Mouse (Mus musculus) megakaryocyte progenitor cell, adult 5-6 weeks (primary cell): ENCODE measurements around the gene Sh3pxd2a. TPM values are rescaled to one million over a fixed set of nuclear protein-coding genes. Genes with fewer than 3 reads are reported as not detected.
A peak's percentile ranks its signal among the peaks of the same experiment; 100 is the strongest.

Source experiments
- ATAC-seq: replicated peaks from 2 replicates; pipeline ENCODE4 v1.8.0; 2016; ENCODE audit warnings: mild to moderate bottlenecking, moderate TSS enrichment, inconsistent platforms; ENCODE audit not compliant: poor library complexity
- total RNA-seq, 2 experiments: library from RNA; stranded (forward) in 1 of 2; stranded (reverse) in 1 of 2; fragments of 157-497, 149-512 nt in 1 of 2; fragments of 200-1000 nt in 1 of 2; gene quantifications; 2 replicates each; pipeline versions ENCODE4 v1.2.3 to v1.2.4; 2015 to 2017

Gene Sh3pxd2a
- total RNA-seq, 2 experiments from 2014 or later = 1.1 to 1.3 TPM

- ATAC-seq = no peak
These were observed 213.3 kb downstream of the Sh3pxd2a start for GRCm38 (mm10) chr19:47250931-47251330.

- ATAC-seq = no peak
These were observed 215.2 kb downstream of the Sh3pxd2a start for GRCm38 (mm10) chr19:47248906-47249568.

- ATAC-seq = no peak
These were observed 215.9 kb downstream of the Sh3pxd2a start for GRCm38 (mm10) chr19:47248296-47248695.

- no peak for ATAC-seq
These were observed 216.4 kb downstream of the Sh3pxd2a start for GRCm38 (mm10) chr19:47247791-47248190.

GRCm38 (mm10) chr19:47245512-47245911, 218.7 kb downstream of the Sh3pxd2a start:
- ATAC-seq = no peak

- ATAC-seq = peak; percentile 42
These were observed 222.0 kb downstream of the Sh3pxd2a start for GRCm38 (mm10) chr19:47242227-47242626.

- no peak for ATAC-seq
These were observed 223.2 kb downstream of the Sh3pxd2a start for GRCm38 (mm10) chr19:47240957-47241356.

GRCm38 (mm10) chr19:47240076-47240475, 224.1 kb downstream of the Sh3pxd2a start:
- no peak for ATAC-seq

- ATAC-seq = no peak
These were observed 231.1 kb downstream of the Sh3pxd2a start for GRCm38 (mm10) chr19:47233087-47233486.

- ATAC-seq = no peak
These were observed 231.9 kb downstream of the Sh3pxd2a start for GRCm38 (mm10) chr19:47232077-47232865.

- ATAC-seq = no peak
These were observed 232.8 kb downstream of the Sh3pxd2a start for GRCm38 (mm10) chr19:47231389-47231788.

- no peak for ATAC-seq
These were observed 233.5 kb downstream of the Sh3pxd2a start for GRCm38 (mm10) chr19:47230682-47231081.

GRCm38 (mm10) chr19:47230082-47230481, 234.1 kb downstream of the Sh3pxd2a start:
- no peak for ATAC-seq

GRCm38 (mm10) chr19:47229461-47229860, 234.7 kb downstream of the Sh3pxd2a start:
- ATAC-seq = no peak

- 0 out of 2 replicates have a peak, but pooled peaks have one; percentile 19 for ATAC-seq
These were observed 235.4 kb downstream of the Sh3pxd2a start for GRCm38 (mm10) chr19:47228725-47229252.

- no peak for ATAC-seq
These were observed 238.4 kb downstream of the Sh3pxd2a start for GRCm38 (mm10) chr19:47225791-47226190.

GRCm38 (mm10) chr19:47224743-47225142, 239.5 kb downstream of the Sh3pxd2a start:
- ATAC-seq = peak; percentile 85

GRCm38 (mm10) chr19:47222841-47223557, 241.2 kb downstream of the Sh3pxd2a start:
- no peak for ATAC-seq

- no peak for ATAC-seq
These were observed 241.9 kb downstream of the Sh3pxd2a start for GRCm38 (mm10) chr19:47222154-47222840.

- ATAC-seq = no peak
These were observed 242.6 kb downstream of the Sh3pxd2a start for GRCm38 (mm10) chr19:47221500-47222153.
